Mouse (Mus musculus): ENCODE results near the gene Thsd1.

Gene Thsd1

DNA sequence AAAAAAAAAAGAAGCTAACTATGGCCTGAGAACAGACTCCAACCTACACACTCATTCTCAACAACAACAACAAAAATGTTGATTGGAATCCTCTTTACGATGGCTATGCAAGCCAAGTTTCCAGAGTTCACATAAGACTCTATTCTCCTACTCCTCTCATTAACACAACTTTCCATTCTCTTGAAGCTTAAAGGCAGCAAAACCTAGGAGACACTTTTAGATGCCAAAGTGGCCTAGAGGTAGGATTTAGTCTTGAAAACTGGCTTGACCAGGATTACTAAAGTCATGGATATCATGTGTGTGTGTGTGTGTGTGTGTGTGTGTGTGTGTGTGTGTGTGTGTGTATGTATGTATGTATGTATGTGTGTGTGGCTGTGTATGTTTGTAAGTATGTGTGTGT lies 38.1 kb downstream of the Thsd1 start:
- DNase-seq = no peak

DNA sequence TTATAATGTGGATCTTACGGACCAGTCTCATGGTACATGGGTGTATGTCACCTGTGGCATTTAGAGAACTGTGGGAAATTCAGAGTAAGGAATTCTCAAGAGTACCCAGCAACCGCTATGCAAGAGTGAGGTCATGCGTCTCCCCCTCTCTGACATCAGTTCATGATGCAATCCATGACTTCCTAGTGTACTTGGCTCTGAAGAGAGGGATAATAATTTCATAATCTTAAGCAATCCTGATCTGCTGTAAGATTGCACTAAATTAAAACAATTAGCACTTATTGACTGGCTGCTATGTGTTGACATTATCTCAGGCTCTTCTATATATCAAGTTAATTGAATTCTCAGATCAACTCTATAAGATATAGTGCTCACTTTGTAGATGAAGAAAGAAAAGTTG lies 39.7 kb downstream of the Thsd1 start:
- peak; percentile 20 for DNase-seq

DNA sequence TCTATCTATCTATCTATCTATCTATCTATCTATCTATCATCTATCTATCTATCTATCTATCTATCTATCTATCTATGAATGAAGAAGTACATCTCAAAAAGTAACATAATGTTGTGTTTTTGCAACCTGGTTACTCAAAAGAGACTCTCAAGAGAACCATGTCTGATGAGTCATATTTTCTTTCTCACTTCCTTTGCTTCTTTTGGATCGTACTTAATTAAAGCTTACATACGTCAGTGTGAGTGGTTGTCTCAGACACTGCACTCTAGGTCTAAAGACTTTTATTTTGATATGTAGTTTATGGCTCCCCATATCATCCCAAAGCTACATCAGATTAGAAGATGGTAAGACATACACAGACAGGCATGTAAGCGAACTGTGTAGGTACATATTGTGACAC lies 46.0 kb downstream of the Thsd1 start:
- no peak for DNase-seq

DNA sequence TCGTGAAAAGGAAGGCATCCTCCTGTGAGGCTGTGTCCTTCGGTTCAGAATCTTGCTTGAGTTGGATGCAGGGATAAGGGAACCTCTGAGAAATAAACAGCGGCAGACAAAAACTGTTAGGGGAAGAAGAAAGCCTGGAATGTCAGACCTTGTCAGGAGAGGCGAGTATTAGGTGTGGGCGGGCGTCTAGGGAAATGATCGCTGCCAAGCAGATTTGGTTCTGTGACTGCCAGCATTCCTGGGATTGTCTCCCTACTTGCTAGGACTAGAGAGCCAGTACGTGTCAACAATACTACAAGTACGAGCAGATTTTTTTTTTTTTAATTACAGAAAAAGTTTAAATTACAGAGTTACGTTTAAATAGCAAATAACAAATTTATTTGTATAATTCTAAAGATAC lies 47.5 kb downstream of the Thsd1 start:
- peak; percentile 34 for DNase-seq

DNA sequence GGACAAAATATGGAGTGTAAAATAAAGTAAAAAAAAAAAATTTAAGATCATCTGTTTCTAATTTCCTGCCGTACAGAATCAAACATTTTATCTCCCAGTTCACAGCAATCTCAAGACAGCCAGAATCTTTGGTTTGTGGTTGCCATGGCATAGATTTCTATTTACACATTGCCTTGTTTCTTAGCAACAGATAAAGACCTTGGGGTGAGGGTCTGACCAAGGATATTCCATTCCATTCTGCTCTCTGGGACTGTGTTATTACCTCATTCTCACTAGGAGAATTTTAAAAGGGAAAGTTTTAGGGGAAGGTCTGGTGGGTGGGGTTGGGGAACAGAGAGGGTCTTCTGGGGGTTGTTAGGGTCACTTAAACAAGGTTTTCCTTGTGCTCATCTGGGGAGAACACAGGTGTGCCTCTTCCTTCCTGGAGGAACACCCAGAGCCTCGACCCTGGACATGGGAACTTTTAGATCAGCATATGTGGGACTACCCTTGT lies 55.9 kb downstream of the Thsd1 start, which contains the start of gene Tpte:
Gene Tpte (plus strand): TSS at position 443 of the 493 bp plus-strand sequence.
- no peak for DNase-seq

GRCm38 (mm10) chr8:22302326-22302725 lies 75.2 kb downstream of the Thsd1 start:
- no peak for DNase-seq

GRCm38 (mm10) chr8:22302896-22303306 lies 75.8 kb downstream of the Thsd1 start:
- peak; percentile 32 for DNase-seq

- peak; percentile 26 for DNase-seq
Observed at GRCm38 (mm10) chr8:22304045-22304444, 76.9 kb downstream of the Thsd1 start.

DNA sequence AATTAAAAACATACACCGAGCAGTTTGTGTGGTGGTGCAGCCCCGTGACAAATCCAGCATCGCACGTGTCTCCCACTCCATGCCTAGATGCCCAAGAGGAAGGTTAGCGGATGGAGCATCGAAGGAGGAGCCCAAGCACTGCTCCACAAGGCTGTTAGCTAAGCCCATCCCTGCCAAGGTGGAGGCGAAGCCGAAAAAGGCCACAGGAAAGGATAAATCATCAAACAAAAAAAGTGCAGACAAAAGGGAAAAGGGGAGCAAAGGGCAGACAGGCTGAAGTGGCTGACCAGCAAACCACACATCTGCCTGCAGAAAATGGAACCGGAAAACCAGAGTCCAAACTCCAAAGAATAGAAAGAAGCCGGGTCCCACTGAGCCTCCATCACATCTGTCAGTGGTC lies 79.9 kb downstream of the Thsd1 start:
- no peak for DNase-seq

Data from lung, postnatal 36 days (tissue).